Mouse (Mus musculus) layer of hippocampus, adult 9-11 months (tissue): ENCODE results near the gene Tmem9.
A peak's percentile ranks its signal among the peaks of the same experiment; 100 is the strongest.

Experiments used
- DNase-seq: peaks from one replicate; pipeline ENCODE4 v3.0.0; 2022

Tmem9 gene

GRCm38 (mm10) chr1:136007211-136008158 lies at the start of gene Tmem9:
Gene Tmem9 (plus strand): TSS chr1:136008150.
- DNase-seq, result peak; percentile 62

- DNase-seq, result peak; percentile 20
These were observed 49.5 kb upstream of the Tmem9 start for GRCm38 (mm10) chr1:135958483-135958882.

- no peak for DNase-seq
These were observed 44.8 kb upstream of the Tmem9 start for GRCm38 (mm10) chr1:135963177-135963576.

GRCm38 (mm10) chr1:135964561-135964960 lies 43.4 kb upstream of the Tmem9 start:
- peak; percentile 33 for DNase-seq

- DNase-seq, result no peak
These were observed 40.2 kb upstream of the Tmem9 start for GRCm38 (mm10) chr1:135967739-135968138.

GRCm38 (mm10) chr1:135970486-135970885 lies 37.5 kb upstream of the Tmem9 start:
- no peak for DNase-seq

- no peak for DNase-seq
These were observed 35.4 kb upstream of the Tmem9 start for GRCm38 (mm10) chr1:135972576-135972975.

GRCm38 (mm10) chr1:135984105-135984504 lies 23.8 kb upstream of the Tmem9 start:
- no peak for DNase-seq

- no peak for DNase-seq
These were observed 18.1 kb upstream of the Tmem9 start for GRCm38 (mm10) chr1:135989876-135990275.

GRCm38 (mm10) chr1:135993470-135993869 lies 14.5 kb upstream of the Tmem9 start:
- DNase-seq, result no peak

- no peak for DNase-seq
These were observed 10.4 kb upstream of the Tmem9 start for GRCm38 (mm10) chr1:135997537-135997936.

GRCm38 (mm10) chr1:135999720-136000287 lies 8.1 kb upstream of the Tmem9 start:
- no peak for DNase-seq

GRCm38 (mm10) chr1:136001438-136001837 lies 6.5 kb upstream of the Tmem9 start:
- no peak for DNase-seq

GRCm38 (mm10) chr1:136006292-136006748 lies 1.6 kb upstream of the Tmem9 start, which contains the start of gene Igfn1:
Gene Igfn1 (minus strand): TSS chr1:136006342.
- DNase-seq, result no peak

- no peak for DNase-seq
These were observed 196 bp downstream of the Tmem9 start for GRCm38 (mm10) chr1:136008159-136008533.

GRCm38 (mm10) chr1:136010247-136010646 lies 2.3 kb downstream of the Tmem9 start:
- DNase-seq, result no peak

- DNase-seq, result no peak
These were observed 5.6 kb downstream of the Tmem9 start for GRCm38 (mm10) chr1:136013513-136013912.

GRCm38 (mm10) chr1:136014796-136015502 lies 7.0 kb downstream of the Tmem9 start:
- DNase-seq, result no peak

- DNase-seq, result no peak
These were observed 9.4 kb downstream of the Tmem9 start for GRCm38 (mm10) chr1:136017307-136017706.

- peak; percentile 95 for DNase-seq
These were observed 10.0 kb downstream of the Tmem9 start for GRCm38 (mm10) chr1:136017907-136018313.

GRCm38 (mm10) chr1:136018390-136019189 lies 10.6 kb downstream of the Tmem9 start:
- DNase-seq, result no peak

GRCm38 (mm10) chr1:136030201-136030600 lies 22.3 kb downstream of the Tmem9 start:
- no peak for DNase-seq
